Mouse (Mus musculus) MN1 (cell line): ENCODE data around the gene Elovl6.
A peak's percentile ranks its signal among the peaks of the same experiment; 100 is the strongest.

Experiments used
- DNase-seq: peaks from one replicate; pipeline ENCODE4 v3.0.0-alpha.2; 2016; ENCODE audit warnings: low spot score

Gene Elovl6

GRCm38 (mm10) chr3:129566876-129567275 is 34.7 kb downstream of the Elovl6 start:
- DNase-seq = no peak

GRCm38 (mm10) chr3:129568506-129568905 is 36.4 kb downstream of the Elovl6 start:
- DNase-seq = no peak

GRCm38 (mm10) chr3:129570989-129571388 is 38.8 kb downstream of the Elovl6 start:
- DNase-seq = no peak

GRCm38 (mm10) chr3:129571642-129572041 is 39.5 kb downstream of the Elovl6 start:
- no peak for DNase-seq

- DNase-seq = no peak
These were observed 40.8 kb downstream of the Elovl6 start for GRCm38 (mm10) chr3:129572959-129573358.

- peak; percentile 10 for DNase-seq
These were observed 41.5 kb downstream of the Elovl6 start for GRCm38 (mm10) chr3:129573609-129574008.

- DNase-seq = no peak
These were observed 42.9 kb downstream of the Elovl6 start for GRCm38 (mm10) chr3:129575086-129575485.

GRCm38 (mm10) chr3:129576522-129576921 is 44.4 kb downstream of the Elovl6 start:
- DNase-seq = no peak

- no peak for DNase-seq
These were observed 46.8 kb downstream of the Elovl6 start for GRCm38 (mm10) chr3:129578741-129579475.

- DNase-seq = no peak
These were observed 48.9 kb downstream of the Elovl6 start for GRCm38 (mm10) chr3:129581024-129581423.

GRCm38 (mm10) chr3:129582449-129582848 is 50.3 kb downstream of the Elovl6 start:
- no peak for DNase-seq

GRCm38 (mm10) chr3:129583290-129583689 is 51.1 kb downstream of the Elovl6 start:
- no peak for DNase-seq

- DNase-seq = no peak
These were observed 55.8 kb downstream of the Elovl6 start for GRCm38 (mm10) chr3:129587916-129588315.

GRCm38 (mm10) chr3:129588753-129589152 is 56.6 kb downstream of the Elovl6 start:
- DNase-seq = no peak

GRCm38 (mm10) chr3:129589705-129590104 is 57.5 kb downstream of the Elovl6 start:
- DNase-seq = no peak

- DNase-seq = no peak
These were observed 58.5 kb downstream of the Elovl6 start for GRCm38 (mm10) chr3:129590548-129591226.

GRCm38 (mm10) chr3:129591251-129591650 is 59.1 kb downstream of the Elovl6 start:
- no peak for DNase-seq

- DNase-seq = no peak
These were observed 59.6 kb downstream of the Elovl6 start for GRCm38 (mm10) chr3:129591761-129592160.

- no peak for DNase-seq
These were observed 60.8 kb downstream of the Elovl6 start for GRCm38 (mm10) chr3:129593001-129593400.

- no peak for DNase-seq
These were observed 61.6 kb downstream of the Elovl6 start for GRCm38 (mm10) chr3:129593735-129594134.

- DNase-seq = no peak
These were observed 63.9 kb downstream of the Elovl6 start for GRCm38 (mm10) chr3:129596098-129596497.

GRCm38 (mm10) chr3:129602289-129602688 is 70.1 kb downstream of the Elovl6 start:
- DNase-seq = no peak

- no peak for DNase-seq
These were observed 73.3 kb downstream of the Elovl6 start for GRCm38 (mm10) chr3:129605487-129605886.

- no peak for DNase-seq
These were observed 73.8 kb downstream of the Elovl6 start for GRCm38 (mm10) chr3:129605934-129606333.
